Mouse (Mus musculus): ENCODE data around the gene Degs1.

DNA sequence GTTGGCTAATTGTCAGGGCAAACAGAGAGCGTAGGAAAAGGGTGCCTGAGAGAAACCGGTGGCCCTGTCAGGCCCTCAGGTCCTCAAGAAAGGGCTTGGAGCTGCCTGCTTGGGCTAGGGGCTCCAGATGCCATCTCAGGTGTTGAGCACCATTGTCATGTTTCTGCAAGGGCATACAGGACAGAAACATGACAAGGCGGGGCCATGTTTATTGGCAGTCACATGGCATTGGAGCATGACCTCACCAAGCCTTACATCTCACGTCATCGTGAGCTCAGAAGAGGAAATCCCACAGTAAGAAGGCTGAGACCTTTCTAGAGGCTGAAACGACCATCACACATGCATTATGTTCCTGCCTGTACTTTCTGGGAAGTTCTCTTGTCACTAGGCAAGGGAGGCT, 13.5 kb upstream of the Degs1 start:
- TF ChIP-seq GATA1 (IDR thresholded peaks at IDR 0.05; ENCODE audit: borderline replicate concordance, low read length) (no peak), FLI1 (IDR thresholded peaks at IDR 0.05; ENCODE audit: low read length) (no peak)

Data from megakaryocyte, embryonic 14.5 days (primary cell).